Mouse (Mus musculus) Patski (cell line): ENCODE data around the gene Atp5d. TPM values are rescaled to one million over a fixed set of nuclear protein-coding genes. Genes with fewer than 3 reads are reported as not detected.

Source experiments
- ATAC-seq: fragments of 100-300 bp; one replicate; pipeline ENCODE4 v1.8.0; 2021
- CTCF ChIA-PET: fragments of 350-600 bp; sonication (Branson Sonifier 250); formaldehyde crosslinking; loops from one replicate; lab custom pipeline; 2022; ENCODE audit warnings: inconsistent platforms; lab: Charles Lee
- POLR2A ChIA-PET: fragments of 350-600 bp; sonication (Branson Sonifier 250); formaldehyde crosslinking; loops from one replicate; lab custom pipeline; 2022; ENCODE audit warnings: antibody characterized with exemption, inconsistent platforms; lab: Charles Lee
- DNase-seq: peaks from one replicate; pipeline ENCODE4 v3.0.0-alpha.2; 2011; ENCODE audit warnings: low read depth, low spot score
- H3K27me3 ChIP-seq: fragments of 371-371 bp; one replicate; pipeline ENCODE4 v1.5.1; 2021
- CTCF ChIP-seq: fragments of 100-300 bp; IDR thresholded peaks from one replicate; pipeline ENCODE4 v1.5.1; 2021
- in situ Hi-C: fragments of 300-500 bp; cut with MboI; formaldehyde crosslinking; loops from 3 replicates; pipeline ENCODE4 v1.11.1; 2018; ENCODE audit warnings: low pct_unique_long_range_greater_than_20kb, mixed read lengths
- polyA plus RNA-seq: library from polyadenylated mRNA; unstranded; gene quantifications from one replicate; pipeline ENCODE4 v1.2.3, GENCODE M21; 2021

Gene Atp5d
- polyA plus RNA-seq, 1 experiment from 2014 or later: 475 TPM

GRCm38 (mm10) chr10:80156002-80156751 is 17.7 kb downstream of the Atp5d start:
- CTCF ChIA-PET: interaction anchor here (7.0 kb wide), 1 partner anchor 9 kb away, joined by 69 read pairs; the partner anchor contains the start of gene Cirbp
- ATAC-seq (no peak), DNase-seq (no peak)
- H3K27me3 ChIP-seq: no peaks in the 10 kb centered on the region
- in situ Hi-C loops: no loop called here
- TF ChIP-seq CTCF: no peak
- POLR2A ChIA-PET: interaction anchor here (0.6 to 15.5 kb wide), 4 partner anchors 7 to 117 kb away, joined by 3 to 191 read pairs (median 6); partner anchors contain the start of genes Cirbp and Midn

- no peak for DNase-seq
- no peaks in the 10 kb centered on the region for H3K27me3 ChIP-seq
- in situ Hi-C loops: no loop called here
- POLR2A ChIA-PET: interaction anchor here (0.9 to 15.5 kb wide), 3 partner anchors 6 to 11 kb away, joined by 4 to 191 read pairs (median 8); partner anchors contain the start of genes Cirbp and Midn
- CTCF ChIA-PET: interaction anchor here (7.0 kb wide), 1 partner anchor 9 kb away, joined by 69 read pairs; the partner anchor contains the start of gene Cirbp
- no peak for TF ChIP-seq CTCF
- no peak for ATAC-seq
These were observed 18.3 kb downstream of the Atp5d start for GRCm38 (mm10) chr10:80156752-80157053.

GRCm38 (mm10) chr10:80157141-80157929 is 18.9 kb downstream of the Atp5d start:
- in situ Hi-C loops: no loop called here
- DNase-seq: no peak
- TF ChIP-seq CTCF: no peak
- no peak for ATAC-seq
- no peaks in the 10 kb centered on the region for H3K27me3 ChIP-seq
- CTCF ChIA-PET: interaction anchor here (7.0 kb wide), 1 partner anchor 8 kb away, joined by 69 read pairs; the partner anchor contains the start of gene Cirbp
- POLR2A ChIA-PET: interaction anchor here (2.2 to 15.5 kb wide), 3 partner anchors 5 to 12 kb away, joined by 8 to 191 read pairs (median 191); partner anchors contain the start of genes Cirbp and Midn

GRCm38 (mm10) chr10:80158307-80158986 is 20.0 kb downstream of the Atp5d start:
- ChIA-PET CTCF (interaction anchor here (1.4 kb wide), 1 partner anchor 13 kb away, joined by 5 read pairs; no protein-coding TSS in a partner anchor), POLR2A (interaction anchor here (0.6 to 11.6 kb wide), 4 partner anchors 8 to 233 kb away, joined by 3 to 191 read pairs (median 4); partner anchors contain the start of gene Midn)
- DNase-seq (no peak), ATAC-seq (no peak)
- no peak for TF ChIP-seq CTCF
- in situ Hi-C loops: no loop called here
- H3K27me3 ChIP-seq: no peaks in the 10 kb centered on the region

GRCm38 (mm10) chr10:80159021-80159560 is 20.7 kb downstream of the Atp5d start:
- TF ChIP-seq CTCF: no peak
- ChIA-PET CTCF (interaction anchor here (1.4 kb wide), 1 partner anchor 14 kb away, joined by 5 read pairs; no protein-coding TSS in a partner anchor), POLR2A (interaction anchor here (1.1 to 11.6 kb wide), 2 partner anchors 9 kb away, joined by 3 to 191 read pairs; partner anchors contain the start of gene Midn)
- no peaks in the 10 kb centered on the region for H3K27me3 ChIP-seq
- DNase-seq: no peak
- in situ Hi-C loops: no loop called here
- ATAC-seq: no peak

GRCm38 (mm10) chr10:80159561-80160454 is 21.4 kb downstream of the Atp5d start:
- TF ChIP-seq CTCF: no peak
- in situ Hi-C loops: no loop called here
- ATAC-seq (peak; percentile 44), DNase-seq (peak; percentile 97)
- CTCF ChIA-PET: interaction anchor here (1.0 to 1.4 kb wide), 3 partner anchors 9 to 98 kb away, joined by 3 to 5 read pairs (median 3); no protein-coding TSS in a partner anchor
- H3K27me3 ChIP-seq: no peaks in the 10 kb centered on the region
- POLR2A ChIA-PET: interaction anchor here (11.6 kb wide), 1 partner anchor 10 kb away, joined by 191 read pairs; the partner anchor contains the start of gene Midn

- DNase-seq (peak; percentile 96), ATAC-seq (peak; percentile 24)
- ChIA-PET POLR2A (interaction anchor here (11.6 kb wide), 1 partner anchor 11 kb away, joined by 191 read pairs; the partner anchor contains the start of gene Midn), CTCF (interaction anchor here (1.0 to 1.7 kb wide), 4 partner anchors 8 to 99 kb away, joined by 3 to 6 read pairs (median 3); partner anchors contain the start of gene Cbarp)
- H3K27me3 ChIP-seq: no peaks in the 10 kb centered on the region
- no peak for TF ChIP-seq CTCF
- in situ Hi-C loops: no loop called here
These were observed 22.3 kb downstream of the Atp5d start for GRCm38 (mm10) chr10:80160455-80161371.
